Mouse (Mus musculus): ENCODE results near the gene BC055324. TPM values are rescaled to one million over a fixed set of nuclear protein-coding genes. Genes with fewer than 3 reads are reported as not detected.

BC055324 gene
- polyA plus RNA-seq, 1 experiment, result not detected

GRCm38 (mm10) chr1:164014616-164015015, 20.0 kb upstream of the BC055324 start:
- H3K4me3 ChIP-seq (ENCODE audit: insufficient read depth, low read depth, low read length), result no peak overlapping the region
- H3K27ac ChIP-seq (ENCODE audit: insufficient read depth, low read depth, low read length), result no peak overlapping the region
- WGBS, result 79% methylated on average over 1 of the region's 1 CpGs
- TF ChIP-seq POLR2A (IDR thresholded peaks at IDR 0.05; ENCODE audit: insufficient read depth, low read depth, low read length) (no peak), CTCF (IDR thresholded peaks at IDR 0.05; ENCODE audit: insufficient read depth, low read depth, low read length) (no peak)
- H3K4me1 ChIP-seq (ENCODE audit: control insufficient read depth, insufficient read depth, low read length), result no peaks in the 10 kb centered on the region

- Histone ChIP-seq H3K4me1 (ENCODE audit: control insufficient read depth, insufficient read depth, low read length) (no peaks in the 10 kb centered on the region), H3K27ac (ENCODE audit: insufficient read depth, low read depth, low read length) (no peak overlapping the region), H3K4me3 (ENCODE audit: insufficient read depth, low read depth, low read length) (no peak overlapping the region)
- TF ChIP-seq CTCF (IDR thresholded peaks at IDR 0.05; ENCODE audit: insufficient read depth, low read depth, low read length), result no peak
- TF ChIP-seq POLR2A (IDR thresholded peaks at IDR 0.05; ENCODE audit: insufficient read depth, low read depth, low read length), result no peak
- 43% methylated on average over 2 of the region's 2 CpGs for WGBS
Observed at GRCm38 (mm10) chr1:164009235-164009634, 14.6 kb upstream of the BC055324 start.

GRCm38 (mm10) chr1:164004311-164004710, 9.7 kb upstream of the BC055324 start:
- WGBS, result 84% methylated on average over 3 of the region's 3 CpGs
- Histone ChIP-seq H3K4me3 (ENCODE audit: insufficient read depth, low read depth, low read length) (no peak overlapping the region), H3K4me1 (ENCODE audit: control insufficient read depth, insufficient read depth, low read length) (no peaks in the 10 kb centered on the region), H3K27ac (ENCODE audit: insufficient read depth, low read depth, low read length) (no peak overlapping the region)
- TF ChIP-seq POLR2A (IDR thresholded peaks at IDR 0.05; ENCODE audit: insufficient read depth, low read depth, low read length) (no peak), CTCF (IDR thresholded peaks at IDR 0.05; ENCODE audit: insufficient read depth, low read depth, low read length) (no peak)

DNA sequence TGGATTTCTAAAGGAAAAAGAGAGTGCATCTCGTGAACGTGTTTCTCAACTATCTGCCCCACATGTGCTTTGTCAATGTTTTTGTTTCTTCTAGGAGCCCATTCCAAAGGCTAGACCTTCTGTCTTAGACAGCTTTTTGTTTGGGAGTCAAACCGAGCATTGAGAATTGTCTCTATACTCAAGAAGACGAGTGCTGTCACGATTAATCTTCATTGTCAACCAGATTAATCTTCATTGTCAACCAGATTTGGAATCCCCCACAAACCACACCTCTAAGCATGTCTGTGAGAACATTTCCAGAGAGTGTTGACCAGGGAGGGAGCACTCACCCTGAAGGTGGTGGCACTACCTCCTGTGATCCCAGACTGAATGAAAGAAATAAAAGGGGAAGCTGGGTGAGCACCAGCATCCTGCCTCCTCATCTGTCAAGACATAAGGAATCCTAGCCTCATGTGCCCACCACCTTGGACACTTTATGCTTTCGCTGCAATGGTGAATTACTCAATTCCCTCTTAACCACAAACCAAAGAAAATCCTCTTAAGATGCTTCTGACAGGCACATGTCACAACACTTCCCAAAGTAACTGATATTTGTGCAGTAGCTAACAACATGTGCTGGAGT, 7.3 kb upstream of the BC055324 start:
- no peaks in the 10 kb centered on the region for H3K4me1 ChIP-seq (ENCODE audit: control insufficient read depth, insufficient read depth, low read length)
- H3K27ac ChIP-seq (ENCODE audit: insufficient read depth, low read depth, low read length), result no peak overlapping the region
- 62% methylated on average over 6 of the region's 6 CpGs for WGBS
- no peak overlapping the region for H3K4me3 ChIP-seq (ENCODE audit: insufficient read depth, low read depth, low read length)
- no peak for TF ChIP-seq CTCF (IDR thresholded peaks at IDR 0.05; ENCODE audit: insufficient read depth, low read depth, low read length)
- no peak for TF ChIP-seq POLR2A (IDR thresholded peaks at IDR 0.05; ENCODE audit: insufficient read depth, low read depth, low read length)

GRCm38 (mm10) chr1:163995609-163995913, 965 bp upstream of the BC055324 start:
- no peaks in the 10 kb centered on the region for H3K4me1 ChIP-seq (ENCODE audit: control insufficient read depth, insufficient read depth, low read length)
- H3K27ac ChIP-seq (ENCODE audit: insufficient read depth, low read depth, low read length), result no peak overlapping the region
- 45% methylated on average over 2 of the region's 2 CpGs for WGBS
- TF ChIP-seq CTCF (IDR thresholded peaks at IDR 0.05; ENCODE audit: insufficient read depth, low read depth, low read length) (no peak), POLR2A (IDR thresholded peaks at IDR 0.05; ENCODE audit: insufficient read depth, low read depth, low read length) (no peak)
- peak overlapping the region; percentile 34; the same call in 1 of the 2 replicates for H3K4me3 ChIP-seq (ENCODE audit: insufficient read depth, low read depth, low read length)

- Histone ChIP-seq H3K4me1 (ENCODE audit: control insufficient read depth, insufficient read depth, low read length) (no peaks in the 10 kb centered on the region), H3K4me3 (ENCODE audit: insufficient read depth, low read depth, low read length) (peak overlapping the region; percentile 94), H3K27ac (ENCODE audit: insufficient read depth, low read depth, low read length) (no peak overlapping the region)
- under 1% methylated on average over 38 of the region's 38 CpGs for WGBS
- TF ChIP-seq CTCF (IDR thresholded peaks at IDR 0.05; ENCODE audit: insufficient read depth, low read depth, low read length), result no peak
- no peak for TF ChIP-seq POLR2A (IDR thresholded peaks at IDR 0.05; ENCODE audit: insufficient read depth, low read depth, low read length)
Observed at GRCm38 (mm10) chr1:163994173-163994720, 349 bp downstream of the BC055324 start.

GRCm38 (mm10) chr1:163992371-163992770, 2.2 kb downstream of the BC055324 start:
- WGBS, result 77% methylated on average over 4 of the region's 4 CpGs
- Histone ChIP-seq H3K4me1 (ENCODE audit: control insufficient read depth, insufficient read depth, low read length) (no peaks in the 10 kb centered on the region), H3K27ac (ENCODE audit: insufficient read depth, low read depth, low read length) (no peak overlapping the region), H3K4me3 (ENCODE audit: insufficient read depth, low read depth, low read length) (no peak overlapping the region)
- TF ChIP-seq CTCF (IDR thresholded peaks at IDR 0.05; ENCODE audit: insufficient read depth, low read depth, low read length) (no peak), POLR2A (IDR thresholded peaks at IDR 0.05; ENCODE audit: insufficient read depth, low read depth, low read length) (no peak)

DNA sequence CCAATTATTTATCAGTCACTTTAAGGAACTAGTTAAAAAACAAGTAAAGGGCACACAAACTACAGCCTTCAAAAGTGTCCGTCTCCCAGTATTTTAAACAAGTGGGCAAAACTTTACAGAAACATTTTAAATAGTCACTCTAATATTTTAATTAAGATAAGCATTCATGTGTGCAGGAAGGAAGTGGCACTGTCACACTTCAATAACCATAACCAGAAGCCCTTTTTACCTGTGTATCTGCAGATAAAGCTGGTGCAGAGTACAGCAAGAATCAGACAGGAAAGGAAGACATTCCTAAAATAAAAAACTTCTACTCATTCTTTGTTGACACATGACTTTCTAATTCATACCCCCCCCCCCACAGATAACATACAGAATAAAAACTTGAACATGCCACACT, 18.1 kb downstream of the BC055324 start:
- H3K4me1 ChIP-seq (ENCODE audit: control insufficient read depth, insufficient read depth, low read length), result no peaks in the 10 kb centered on the region
- WGBS, result 88% methylated on average over 1 of the region's 1 CpGs
- no peak for TF ChIP-seq POLR2A (IDR thresholded peaks at IDR 0.05; ENCODE audit: insufficient read depth, low read depth, low read length)
- TF ChIP-seq CTCF (IDR thresholded peaks at IDR 0.05; ENCODE audit: insufficient read depth, low read depth, low read length), result no peak
- H3K27ac ChIP-seq (ENCODE audit: insufficient read depth, low read depth, low read length), result no peak overlapping the region
- H3K4me3 ChIP-seq (ENCODE audit: insufficient read depth, low read depth, low read length), result no peak overlapping the region

DNA sequence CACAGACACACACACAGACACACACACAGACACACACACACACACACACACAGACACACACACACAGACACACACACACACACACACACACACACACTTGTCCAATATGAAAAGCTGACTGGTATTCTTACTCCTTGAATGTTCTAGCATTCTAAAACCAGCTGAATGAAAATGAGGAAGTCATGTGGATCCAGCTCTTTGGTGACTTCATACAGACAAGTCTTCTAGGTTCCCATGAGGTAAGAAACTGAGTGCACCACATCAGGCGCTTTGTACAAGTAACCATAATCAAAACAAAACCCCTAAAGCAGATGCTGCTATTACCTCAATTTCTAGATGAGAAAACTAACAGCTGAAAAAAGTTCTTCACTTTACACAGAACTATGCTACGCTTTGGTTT, 19.5 kb downstream of the BC055324 start:
- Histone ChIP-seq H3K4me1 (ENCODE audit: control insufficient read depth, insufficient read depth, low read length) (no peaks in the 10 kb centered on the region), H3K27ac (ENCODE audit: insufficient read depth, low read depth, low read length) (no peak overlapping the region), H3K4me3 (ENCODE audit: insufficient read depth, low read depth, low read length) (no peak overlapping the region)
- 97% methylated on average over 2 of the region's 2 CpGs for WGBS
- TF ChIP-seq POLR2A (IDR thresholded peaks at IDR 0.05; ENCODE audit: insufficient read depth, low read depth, low read length) (no peak), CTCF (IDR thresholded peaks at IDR 0.05; ENCODE audit: insufficient read depth, low read depth, low read length) (no peak)
